Comparison of ENCODE assay signal across 8 mouse cellular contexts in genomic region chr13:49400139-49400538, GRCm38 (mm10). TPM values are rescaled to one million over a fixed set of nuclear protein-coding genes. Genes with fewer than 3 reads are reported as not detected.
DNase-seq lines count a peak whose midpoint lies in the region; ATAC-seq and TF ChIP-seq lines count a peak whose summit lies in the region.

No protein-coding gene starts in this region.

- TF ChIP-seq POLR2A in embryonic fibroblast, embryonic 13.5 days (IDR thresholded peaks at IDR 0.05; ENCODE audit: low read depth, low read length) = no peak

- H3K4me3 ChIP-seq in embryonic fibroblast, embryonic 13.5 days (ENCODE audit: insufficient read depth, low read length) = no peak overlapping the region
- no peak overlapping the region for H3K4me3 ChIP-seq in kidney, embryonic 14.5 days (ENCODE audit: low read length)

- 36% methylated on average over 6 of the region's 6 CpGs for WGBS in kidney, embryonic 14.5 days

- peak; percentile 78 for DNase-seq in gastrocnemius, adult 18-20 months (ENCODE audit: low spot score)
- no peak for DNase-seq in gastrocnemius, postnatal 4 days (ENCODE audit: low spot score in 2 of 2)
- DNase-seq in CD4-positive helper T cell, adult 2 months (ENCODE audit: low read depth, low spot score) = peak; percentile 40
- DNase-seq in mesoderm, embryonic 11.5 days (ENCODE audit: low read depth, low spot score) = peak; percentile 7
- DNase-seq in testis, postnatal 10 days (ENCODE audit: low spot score) = no peak
- DNase-seq in spleen, adult 18-20 months = no peak

- peak; percentile 74; the same call in 1 of the 2 replicates for ATAC-seq in kidney, embryonic 14.5 days (ENCODE audit: low FRiP score, low TSS enrichment)

- no peaks in the 10 kb centered on the region for H3K27me3 ChIP-seq in kidney, embryonic 14.5 days (ENCODE audit: control insufficient read depth, insufficient read depth, low read length)

- TF ChIP-seq CTCF in embryonic fibroblast, embryonic 13.5 days (IDR thresholded peaks at IDR 0.05; ENCODE audit: borderline replicate concordance, insufficient read depth, low read length) = peak; percentile 16; the same call in 1 of the 2 replicates

- peaks cover 10% of the 10 kb centered on the region; the same call in 1 of the 2 replicates for H3K4me1 ChIP-seq in embryonic fibroblast, embryonic 13.5 days (ENCODE audit: control insufficient read depth, insufficient read depth, low read length)
- H3K4me1 ChIP-seq in kidney, embryonic 14.5 days (ENCODE audit: control insufficient read depth, insufficient read depth, low read length) = no peaks in the 10 kb centered on the region

- H3K9ac ChIP-seq in kidney, embryonic 14.5 days (ENCODE audit: low read depth, low read length) = no peak overlapping the region

- H3K4me2 ChIP-seq in kidney, embryonic 14.5 days (replicated peaks; ENCODE audit: low read depth, low read length) = no peak overlapping the region

- H3K27ac ChIP-seq in embryonic fibroblast, embryonic 13.5 days (ENCODE audit: insufficient read depth, low read length) = no peak overlapping the region
- H3K27ac ChIP-seq in kidney, embryonic 14.5 days (ENCODE audit: low read depth, low read length) = no peak overlapping the region

- H3K36me3 ChIP-seq in kidney, embryonic 14.5 days (ENCODE audit: control insufficient read depth, insufficient read depth, low read length) = no peaks in the 10 kb centered on the region

- H3K9me3 ChIP-seq in kidney, embryonic 14.5 days (ENCODE audit: control insufficient read depth, low read length) = no peaks in the 10 kb centered on the region

RNA-seq across cellular contexts. Expression of gene Ippk, which starts 20.9 kb away (rescaled TPM):
- total RNA-seq in gastrocnemius, adult 18-20 months (2021) = 1 to 10 TPM; 5.9 to 6.6 TPM
- total RNA-seq in gastrocnemius, postnatal 4 days (2021) = 1 to 10 TPM; 7.0 to 8.9 TPM
- 10.4 and 10.8 TPM in 2 replicates for polyA plus RNA-seq in embryonic fibroblast, embryonic 13.5 days (2011; ENCODE audit: insufficient read length, low read depth, missing spikeins)
- polyA plus RNA-seq in kidney, embryonic 14.5 days (2014; fragmentation: Nextera tagmentation; extraction: Ambion mirVana) = 8.0 and 16.8 TPM in 2 replicates

RNA-seq across cellular contexts. Expression of gene Bicd2, which starts 58.8 kb away (rescaled TPM):
- 10 to 100 TPM; 23.4 to 28.6 TPM for total RNA-seq in gastrocnemius, adult 18-20 months (2021)
- 10 to 100 TPM; 32.9 to 35.7 TPM for total RNA-seq in gastrocnemius, postnatal 4 days (2021)
- polyA plus RNA-seq in embryonic fibroblast, embryonic 13.5 days (2011; ENCODE audit: insufficient read length, low read depth, missing spikeins) = 43.1 and 54.4 TPM in 2 replicates
- 17.1 and 26.1 TPM in 2 replicates for polyA plus RNA-seq in kidney, embryonic 14.5 days (2014; fragmentation: Nextera tagmentation; extraction: Ambion mirVana)

Comparison
In these comparisons a context has a peak if more than half of its experiments do, and no peak if none do; other contexts are left out.
1. DNase-seq: peak in gastrocnemius, adult 18-20 months (single experiment), CD4-positive helper T cell, adult 2 months (single experiment) and mesoderm, embryonic 11.5 days (single experiment); none in gastrocnemius, postnatal 4 days (0 of 2), testis, postnatal 10 days (single experiment) and spleen, adult 18-20 months (0 of 2).